Mouse (Mus musculus) heart, embryonic 12.5 days (tissue): ENCODE data around the gene Lilrb4a. TPM values are rescaled to one million over a fixed set of nuclear protein-coding genes. Genes with fewer than 3 reads are reported as not detected.
"Not testable (repeated sequence)": the region's sequence is repeated elsewhere in the genome, so short reads cannot be mapped to it uniquely, and the experiment has no call there.

Experiments used
- ATAC-seq: fragments of 200-750 bp; cut with Nextera tagmentation; 2 replicates; pipeline ENCODE4 v1.8.0; 2017; ENCODE audit warnings: moderate TSS enrichment, moderate library complexity; ENCODE audit not compliant: insufficient number of reproducible peaks, low FRiP score
- H3K27ac ChIP-seq: fragments of 300-500 bp; sonication (generic); 2 replicates; pipeline ENCODE4 v1.5.1; 2016; ENCODE audit warnings: mild to moderate bottlenecking, moderate library complexity; ENCODE audit not compliant: poor library complexity, severe bottlenecking
- H3K27me3 ChIP-seq: fragments of 300-500 bp; sonication (generic); replicated peaks from 2 replicates; pipeline ENCODE4 v1.6.1; 2016; ENCODE audit warnings: mild to moderate bottlenecking, moderate library complexity
- H3K36me3 ChIP-seq: fragments of 300-500 bp; sonication (generic); 2 replicates; pipeline ENCODE4 v1.6.1; 2016; ENCODE audit warnings: mild to moderate bottlenecking, moderate library complexity
- H3K4me1 ChIP-seq: fragments of 300-500 bp; sonication (generic); replicated peaks from 2 replicates; pipeline ENCODE4 v1.6.1; 2016; ENCODE audit warnings: mild to moderate bottlenecking
- H3K4me2 ChIP-seq: fragments of 300-500 bp; sonication (generic); 2 replicates; pipeline ENCODE4 v1.6.1; 2016; ENCODE audit warnings: mild to moderate bottlenecking, moderate library complexity
- H3K4me3 ChIP-seq: fragments of 300-500 bp; sonication (generic); 2 replicates; pipeline ENCODE4 v1.5.1; 2016; ENCODE audit warnings: mild to moderate bottlenecking
- H3K9ac ChIP-seq: fragments of 300-500 bp; sonication (generic); 2 replicates; pipeline ENCODE4 v1.6.1; 2016; ENCODE audit warnings: mild to moderate bottlenecking, moderate library complexity
- H3K9me3 ChIP-seq: fragments of 300-500 bp; sonication (generic); replicated peaks from 2 replicates; pipeline ENCODE4 v1.6.1; 2016; ENCODE audit warnings: mild to moderate bottlenecking, moderate library complexity
- WGBS: fragments of 180-500 bp; shearing (Covaris S2); methylation state at CpG from one replicate; pipeline ENCODE4 v1.1.7; 2016; 5-methylcytosine and 5-hydroxymethylcytosine counted together
- polyA plus RNA-seq: library from polyadenylated mRNA; unstranded; fragments of >200 nt; fragmentation: Nextera tagmentation; extraction: Ambion mirVana; gene quantifications from 2 replicates; pipeline ENCODE4 v1.2.1, GENCODE M21; 2016

Gene Lilrb4a
- 1.1 and 1.4 TPM in 2 replicates for polyA plus RNA-seq

DNA sequence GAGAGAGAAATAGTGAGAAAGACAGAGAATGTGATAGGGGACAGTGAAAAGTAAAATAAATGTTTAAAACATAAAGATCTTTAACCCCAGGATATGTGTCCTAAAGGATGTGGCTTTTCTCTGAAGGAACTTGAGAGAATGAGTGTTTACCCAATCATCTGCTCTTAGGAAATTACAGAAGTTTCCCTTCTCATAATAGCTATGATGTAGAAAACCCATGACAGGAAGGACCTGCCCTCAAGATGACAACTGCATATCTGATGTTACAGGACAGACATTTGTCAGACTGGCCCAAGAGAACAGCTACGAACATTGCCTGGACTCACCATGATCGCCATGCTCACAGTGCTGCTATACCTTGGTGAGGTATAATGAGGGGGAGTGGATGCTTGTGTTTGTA, at the start of gene Lilrb4a:
TSS of gene Lilrb4a (plus strand) at position 266 of the 400 bp plus-strand sequence.
- not testable (repeated sequence) for H3K4me2 ChIP-seq, H3K4me1 ChIP-seq, H3K9ac ChIP-seq, H3K4me3 ChIP-seq, H3K27ac ChIP-seq, H3K9me3 ChIP-seq, H3K27me3 ChIP-seq, H3K36me3 ChIP-seq, ATAC-seq
- WGBS, result 80% methylated on average over 1 of the region's 2 CpGs

DNA sequence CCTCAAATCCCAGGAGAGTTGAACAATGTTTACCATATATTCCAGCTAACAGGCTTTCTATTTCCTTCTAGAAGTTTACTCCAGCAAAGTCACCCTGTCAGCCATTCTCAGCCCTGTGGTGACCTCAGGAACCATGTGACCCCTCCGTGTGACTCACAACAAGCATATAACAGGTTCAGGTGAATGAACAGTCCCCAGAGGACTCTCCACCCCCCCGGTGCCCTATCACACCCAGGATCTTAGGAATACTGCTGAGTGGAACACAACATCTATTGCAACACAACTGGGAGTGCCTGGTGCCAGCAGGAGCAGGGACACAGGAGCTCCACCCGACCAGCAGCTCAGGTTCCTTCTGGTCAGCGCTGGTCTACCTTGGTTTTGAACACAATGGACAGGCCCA, 39.1 kb upstream of the Lilrb4a start:
- Histone ChIP-seq H3K4me3 (no peak overlapping the region), H3K9me3 (no peaks in the 10 kb centered on the region), H3K27me3 (no peaks in the 10 kb centered on the region), H3K4me2 (no peak overlapping the region), H3K4me1 (no peaks in the 10 kb centered on the region), H3K27ac (no peak overlapping the region), H3K36me3 (no peaks in the 10 kb centered on the region), H3K9ac (no peak overlapping the region)
- WGBS, result 72% methylated on average over 4 of the region's 4 CpGs
- ATAC-seq, result no peak

DNA sequence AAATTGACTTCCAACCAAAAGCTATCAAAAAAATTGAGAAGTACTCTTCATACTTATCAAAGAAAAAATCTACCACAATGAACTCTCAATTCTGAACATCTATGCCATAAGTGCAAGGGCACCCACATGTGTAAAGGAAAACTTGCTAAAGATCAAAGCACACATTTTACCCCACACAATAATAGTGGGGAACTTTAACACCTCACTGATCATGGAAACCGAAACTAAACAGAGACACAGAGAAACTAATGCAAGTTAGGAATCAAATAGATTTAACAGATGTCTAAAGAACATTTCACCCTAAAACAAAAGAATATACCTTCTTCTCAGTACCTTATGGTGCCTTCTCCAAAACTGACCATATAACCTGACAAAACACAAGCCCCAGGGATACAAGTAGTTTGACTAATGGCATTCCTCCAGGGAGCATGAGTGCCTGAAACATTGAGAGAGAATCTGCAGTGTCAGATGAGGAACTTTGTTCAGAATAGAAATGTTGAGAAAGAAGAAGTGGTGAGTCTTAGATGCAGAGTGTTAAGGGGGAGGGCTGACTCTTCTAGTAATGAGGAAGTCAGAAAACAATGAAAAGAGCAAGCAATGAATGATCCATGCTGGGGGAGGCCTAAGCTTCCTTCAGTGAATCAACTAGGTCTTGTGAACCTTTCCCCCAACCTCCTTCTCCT, 37.0 kb upstream of the Lilrb4a start:
- Histone ChIP-seq H3K27ac (no peak overlapping the region), H3K4me1 (no peaks in the 10 kb centered on the region), H3K4me3 (no peak overlapping the region), H3K9me3 (no peaks in the 10 kb centered on the region), H3K9ac (no peak overlapping the region), H3K4me2 (no peak overlapping the region), H3K27me3 (no peaks in the 10 kb centered on the region), H3K36me3 (no peaks in the 10 kb centered on the region)
- 70% methylated on average over 1 of the region's 1 CpGs for WGBS
- no peak for ATAC-seq

DNA sequence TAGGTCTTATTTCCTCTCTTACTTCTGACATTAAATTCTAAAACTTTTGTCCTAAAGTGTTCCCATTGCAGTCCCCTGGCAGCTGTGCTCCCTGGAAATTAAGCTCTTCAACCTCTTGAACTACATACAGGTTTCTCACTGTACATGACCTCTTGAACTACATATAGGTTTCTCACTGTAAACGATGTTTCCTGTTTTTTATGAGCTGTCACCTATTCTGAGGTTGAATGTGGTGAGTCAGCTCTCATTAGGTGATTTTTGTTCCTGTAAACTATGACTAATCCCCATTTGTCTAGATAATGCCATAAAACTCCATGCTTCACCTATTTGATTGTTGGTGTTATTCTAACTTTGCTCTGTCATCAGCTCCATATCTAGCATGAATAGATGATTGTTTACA, 36.4 kb upstream of the Lilrb4a start:
- H3K27me3 ChIP-seq, result no peaks in the 10 kb centered on the region
- H3K4me3 ChIP-seq, result no peak overlapping the region
- no peaks in the 10 kb centered on the region for H3K36me3 ChIP-seq
- 60% methylated on average over 1 of the region's 1 CpGs for WGBS
- no peak overlapping the region for H3K27ac ChIP-seq
- no peak overlapping the region for H3K4me2 ChIP-seq
- no peak overlapping the region for H3K9ac ChIP-seq
- H3K9me3 ChIP-seq, result no peaks in the 10 kb centered on the region
- no peak for ATAC-seq
- H3K4me1 ChIP-seq, result no peaks in the 10 kb centered on the region

DNA sequence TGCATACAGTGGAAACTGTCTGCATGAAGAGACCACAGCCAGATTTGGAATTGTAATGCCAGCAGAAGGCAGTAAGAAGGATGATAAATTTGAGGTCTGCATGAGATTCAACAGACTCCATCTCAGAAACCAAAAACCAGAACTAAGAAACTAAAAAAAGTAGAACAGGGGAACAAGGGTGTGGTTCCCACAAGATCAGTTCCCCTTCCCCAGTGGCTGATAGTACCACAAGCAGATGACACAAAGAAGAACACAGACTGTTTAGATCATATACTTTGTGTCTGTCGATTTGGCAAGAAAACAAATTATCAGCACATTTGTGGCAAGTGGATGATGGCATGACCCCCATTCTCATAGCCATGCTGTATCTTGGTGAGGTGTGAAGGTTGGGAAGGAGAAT, 35.0 kb upstream of the Lilrb4a start:
- Histone ChIP-seq H3K27me3 (no peaks in the 10 kb centered on the region), H3K9me3 (no peaks in the 10 kb centered on the region), H3K4me2 (no peak overlapping the region), H3K27ac (no peak overlapping the region), H3K9ac (no peak overlapping the region), H3K4me1 (no peaks in the 10 kb centered on the region), H3K4me3 (no peak overlapping the region), H3K36me3 (no peaks in the 10 kb centered on the region)
- 49% methylated on average over 1 of the region's 1 CpGs for WGBS
- no peak for ATAC-seq

DNA sequence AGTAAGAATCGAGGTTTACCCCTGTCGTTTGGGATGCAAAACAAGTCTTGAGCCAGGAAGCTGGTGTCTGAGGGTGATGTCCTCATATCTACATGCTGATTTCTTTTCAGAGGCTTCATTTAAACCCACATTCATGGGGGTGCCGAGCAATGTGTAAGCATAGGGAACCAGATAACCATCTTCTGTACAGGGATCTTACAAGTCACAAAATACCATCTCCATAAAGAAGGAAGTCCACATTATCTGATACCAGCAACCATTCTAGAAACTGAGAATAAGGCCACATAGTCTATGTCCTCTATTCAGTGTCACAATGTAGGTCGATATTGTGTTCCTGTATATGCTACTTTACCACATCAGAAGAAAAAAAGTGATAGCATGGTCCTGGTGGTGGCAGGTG, 34.4 kb upstream of the Lilrb4a start:
- Histone ChIP-seq H3K27me3 (no peaks in the 10 kb centered on the region), H3K36me3 (no peaks in the 10 kb centered on the region), H3K27ac (no peak overlapping the region), H3K4me2 (no peak overlapping the region), H3K9ac (no peak overlapping the region), H3K9me3 (no peaks in the 10 kb centered on the region), H3K4me3 (no peak overlapping the region), H3K4me1 (no peaks in the 10 kb centered on the region)
- 72% methylated on average over 4 of the region's 4 CpGs for WGBS
- no peak for ATAC-seq

GRCm38 (mm10) chr10:51463800-51464199, 27.0 kb upstream of the Lilrb4a start:
- not testable (repeated sequence) for H3K4me2 ChIP-seq, H3K36me3 ChIP-seq, H3K27ac ChIP-seq, H3K4me3 ChIP-seq, H3K27me3 ChIP-seq, H3K4me1 ChIP-seq, H3K9ac ChIP-seq, H3K9me3 ChIP-seq, ATAC-seq
- WGBS, result 58% methylated on average over 4 of the region's 4 CpGs

GRCm38 (mm10) chr10:51480397-51480796, 10.4 kb upstream of the Lilrb4a start, which contains the start of the genes Gm49339 and Lilr4b:
Gm49339 (plus strand) TSS chr10:51480612.
Lilr4b (plus strand) TSS chr10:51480632.
- H3K9ac ChIP-seq, H3K36me3 ChIP-seq: not testable (repeated sequence)
- 87% methylated on average over 1 of the region's 3 CpGs for WGBS

GRCm38 (mm10) chr10:51520021-51520420, 29.3 kb downstream of the Lilrb4a start:
- no peaks in the 10 kb centered on the region for H3K9me3 ChIP-seq
- no peak overlapping the region for H3K4me2 ChIP-seq
- ATAC-seq, result no peak
- H3K4me3 ChIP-seq, result no peak overlapping the region
- no peaks in the 10 kb centered on the region for H3K27me3 ChIP-seq
- no peaks in the 10 kb centered on the region for H3K36me3 ChIP-seq
- H3K4me1 ChIP-seq, result no peaks in the 10 kb centered on the region
- H3K9ac ChIP-seq, result no peak overlapping the region
- H3K27ac ChIP-seq, result no peak overlapping the region

More at GRCm38 (mm10) chr10:51480397-51480796, 10.4 kb upstream of the Lilrb4a start, which contains the start of the genes Gm49339 and Lilr4b:
- not testable (repeated sequence) for ATAC-seq, H3K4me2 ChIP-seq, H3K4me1 ChIP-seq, H3K27ac ChIP-seq, H3K4me3 ChIP-seq, H3K9me3 ChIP-seq, H3K27me3 ChIP-seq

GRCm38 (mm10) chr10:51521453-51521852, 30.7 kb downstream of the Lilrb4a start:
- no peak overlapping the region for H3K4me2 ChIP-seq
- H3K4me1 ChIP-seq, result no peaks in the 10 kb centered on the region
- H3K4me3 ChIP-seq, result no peak overlapping the region
- no peaks in the 10 kb centered on the region for H3K9me3 ChIP-seq
- ATAC-seq, result no peak
- H3K27ac ChIP-seq, result no peak overlapping the region
- no peaks in the 10 kb centered on the region for H3K27me3 ChIP-seq
- no peaks in the 10 kb centered on the region for H3K36me3 ChIP-seq
- no peak overlapping the region for H3K9ac ChIP-seq

DNA sequence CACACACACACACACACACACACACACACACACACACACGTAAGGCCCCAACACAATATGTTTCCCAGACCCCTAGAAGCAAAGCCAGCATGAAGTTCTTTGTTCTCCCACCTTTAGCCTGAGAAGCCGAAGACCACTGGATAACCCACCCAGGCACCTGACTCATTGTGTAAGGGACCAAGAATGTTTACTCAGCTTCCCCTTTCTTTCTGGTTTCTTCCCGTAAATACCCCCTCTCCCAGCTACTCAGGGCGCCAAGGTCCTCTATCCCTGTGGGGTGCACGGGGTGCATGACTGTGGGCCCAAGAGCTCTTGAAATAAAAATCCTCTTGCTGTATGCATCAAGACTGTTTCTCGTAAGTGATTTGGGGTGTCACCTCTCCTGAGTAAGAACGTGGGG, 35.3 kb downstream of the Lilrb4a start:
- no peak overlapping the region for H3K4me2 ChIP-seq
- no peak overlapping the region for H3K27ac ChIP-seq
- H3K36me3 ChIP-seq, result no peaks in the 10 kb centered on the region
- 0 out of 2 replicates have a peak, but pooled peaks cover 6% of the 10 kb centered on the region for H3K4me1 ChIP-seq
- ATAC-seq, result no peak
- 72% methylated on average over 7 of the region's 7 CpGs for WGBS
- H3K9ac ChIP-seq, result no peak overlapping the region
- H3K4me3 ChIP-seq, result no peak overlapping the region
- H3K27me3 ChIP-seq, result no peaks in the 10 kb centered on the region
- H3K9me3 ChIP-seq, result no peaks in the 10 kb centered on the region

DNA sequence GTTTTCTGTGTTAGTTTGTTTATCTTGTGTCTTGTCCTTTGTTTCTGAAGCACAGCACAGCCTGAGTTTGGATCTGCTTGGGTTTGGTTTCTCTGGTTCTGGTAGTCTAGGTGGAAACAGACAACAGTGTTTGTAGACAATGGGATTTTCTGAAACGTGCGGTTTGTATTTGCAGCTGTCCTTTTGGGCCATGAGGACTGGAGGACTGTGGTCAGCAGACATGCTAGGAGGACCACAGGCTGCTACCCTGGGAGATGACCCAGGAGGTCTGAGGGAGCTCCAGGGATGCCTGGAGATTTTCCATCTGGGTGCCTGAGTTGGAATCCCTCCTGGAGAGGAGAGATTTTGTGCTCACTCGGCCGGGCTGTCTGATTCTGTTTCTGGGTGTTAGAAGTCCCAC, 35.9 kb downstream of the Lilrb4a start:
- Histone ChIP-seq H3K9ac (no peak overlapping the region), H3K4me1 (0 out of 2 replicates have a peak, but pooled peaks cover 6% of the 10 kb centered on the region), H3K27me3 (no peaks in the 10 kb centered on the region), H3K4me2 (no peak overlapping the region), H3K4me3 (no peak overlapping the region), H3K36me3 (no peaks in the 10 kb centered on the region), H3K9me3 (no peaks in the 10 kb centered on the region), H3K27ac (no peak overlapping the region)
- ATAC-seq, result no peak
- WGBS, result 68% methylated on average over 4 of the region's 4 CpGs
